Mouse (Mus musculus) liver, embryonic 14.5 days (tissue): Measurements from ENCODE around the gene Strada. TPM values are rescaled to one million over a fixed set of nuclear protein-coding genes. Genes with fewer than 3 reads are reported as not detected.
A peak's percentile ranks its signal among the peaks of the same experiment; 100 is the strongest.

Experiments used
- ATAC-seq: fragments of 200-750 bp; cut with Nextera tagmentation; 2 replicates; pipeline ENCODE4 v1.8.0; 2017; ENCODE audit warnings: moderate number of reproducible peaks, mild to moderate bottlenecking, moderate library complexity; ENCODE audit not compliant: insufficient read depth
- DNase-seq, 3 experiments: peaks; one replicate each; pipeline ENCODE4 v3.0.0-alpha.2; 2012 to 2013; ENCODE audit warnings: low read depth in 3 of 3, low spot score in 3 of 3
- H3K27ac ChIP-seq: fragments of 300-500 bp; sonication (generic); 2 replicates; pipeline ENCODE4 v1.5.1; 2014; ENCODE audit warnings: moderate library complexity, mild to moderate bottlenecking, control low read depth, inconsistent platforms
- H3K27me3 ChIP-seq: fragments of 300-500 bp; sonication (generic); 2 replicates; pipeline ENCODE4 v1.6.1; 2014; ENCODE audit warnings: mild to moderate bottlenecking, low read length, moderate library complexity; ENCODE audit not compliant: control insufficient read depth, insufficient read depth
- H3K36me3 ChIP-seq: fragments of 300-500 bp; sonication (generic); replicated peaks from 2 replicates; pipeline ENCODE4 v1.6.1; 2014; ENCODE audit warnings: low read depth; ENCODE audit not compliant: control insufficient read depth, insufficient read depth
- H3K4me1 ChIP-seq, 2 experiments: fragments of 200-500 bp in 1 of 2; fragments of 300-500 bp in 1 of 2; sonication (generic) in 1 of 2; replicated peaks; 2 replicates each; pipeline ENCODE4 v1.6.1; 2012 to 2014; ENCODE audit warnings: antibody characterized with exemption in 1 of 2, inconsistent platforms in 1 of 2, low read length in 1 of 2; ENCODE audit not compliant: control insufficient read depth in 2 of 2, insufficient read depth in 2 of 2
- H3K4me2 ChIP-seq: fragments of 300-500 bp; sonication (generic); 2 replicates; pipeline ENCODE4 v1.6.1; 2014; ENCODE audit warnings: low read depth, mild to moderate bottlenecking, control low read depth, moderate library complexity
- H3K4me3 ChIP-seq, 2 experiments: fragments of 200-500 bp in 1 of 2; fragments of 300-500 bp in 1 of 2; sonication (generic) in 1 of 2; 2 replicates each; pipeline ENCODE4 v1.5.1; 2012 to 2014; ENCODE audit warnings: low read depth in 2 of 2, low read length in 2 of 2, mild to moderate bottlenecking in 2 of 2, control low read depth in 1 of 2, inconsistent platforms in 1 of 2, moderate library complexity in 1 of 2; ENCODE audit not compliant: insufficient read depth in 1 of 2
- H3K9ac ChIP-seq: fragments of 300-500 bp; sonication (generic); replicated peaks from 2 replicates; pipeline ENCODE4 v1.6.1; 2014; ENCODE audit warnings: mild to moderate bottlenecking, control low read depth, moderate library complexity
- H3K9me3 ChIP-seq: fragments of 300-500 bp; sonication (generic); 2 replicates; pipeline ENCODE4 v1.6.1; 2016; ENCODE audit warnings: low read length, mixed read lengths; ENCODE audit not compliant: control insufficient read depth
- CTCF ChIP-seq: IDR thresholded peaks from 2 replicates; pipeline ENCODE4 v1.5.1; 2016; ENCODE audit warnings: antibody characterized with exemption, low read depth, control low read depth
- EP300 ChIP-seq: IDR thresholded peaks from 2 replicates; pipeline ENCODE4 v1.6.1; 2016; ENCODE audit warnings: antibody characterized with exemption, low read depth
- WGBS: fragments of 180-500 bp; shearing (Covaris S2); extraction: QIAGEN DNeasy Blood & Tissue Kit; methylation state at CpG from one replicate; pipeline ENCODE4 v1.1.7; 2014; ENCODE audit not compliant: insufficient replicate concordance; 5-methylcytosine and 5-hydroxymethylcytosine counted together
- polyA plus RNA-seq, 2 experiments: library from polyadenylated mRNA; depleted of rRNA in 1 of 2; stranded (reverse) in 1 of 2; unstranded in 1 of 2; fragments of >200 nt; fragmentation: Nextera tagmentation in 1 of 2; extraction: Ambion mirVana in 1 of 2; gene quantifications; 2 replicates each; pipeline versions ENCODE4 v1.2.1 to v1.2.3; 2012 to 2014

The Strada gene
- polyA plus RNA-seq, 2 experiments: 6.9 to 9.1 TPM

GRCm38 (mm10) chr11:106216730-106217490 lies 14.9 kb upstream of the Strada start, which contains the start of gene Ddx42:
Ddx42 (plus strand) TSS chr11:106216926.
- Histone ChIP-seq H3K4me1 (peaks cover 17 to 19% of the 10 kb centered on the region in 2 experiments), H3K27ac (peak within 1 kb of the TSS; percentile 98), H3K36me3 (peaks cover under 1% of the 10 kb centered on the region), H3K9ac (peak within 1 kb of the TSS; percentile 95), H3K4me2 (peak within 1 kb of the TSS; percentile 90), H3K27me3 (no peaks in the 10 kb centered on the region), H3K9me3 (no peaks in the 10 kb centered on the region), H3K4me3 (peak within 1 kb of the TSS; percentile 90 to 96)
- DNase-seq (peak; percentile 89 to 92 (median 92)), ATAC-seq (peak; percentile 88)
- WGBS: under 1% methylated on average over 70 of the region's 70 CpGs
- TF ChIP-seq CTCF (peak; percentile 22; the same call in 1 of the 2 replicates), EP300 (no peak)

- TF ChIP-seq CTCF (no peak; the same call in 1 of the 2 replicates), EP300 (peak; percentile 68)
- peak within 1 kb of the TSS; percentile 95 for H3K9ac ChIP-seq
- under 1% methylated on average over 46 of the region's 46 CpGs for WGBS
- ATAC-seq: peak; percentile 93
- peaks cover 8% of the 10 kb centered on the region for H3K36me3 ChIP-seq
- DNase-seq: peak; percentile 97 to 98 (median 98)
- H3K9me3 ChIP-seq: no peaks in the 10 kb centered on the region
- peak within 1 kb of the TSS; percentile 98 for H3K27ac ChIP-seq
- no peaks in the 10 kb centered on the region for H3K27me3 ChIP-seq
- H3K4me3 ChIP-seq: peak within 1 kb of the TSS; percentile 90 to 96
- peak within 1 kb of the TSS; percentile 90 for H3K4me2 ChIP-seq
- H3K4me1 ChIP-seq: peaks cover 17 to 19% of the 10 kb centered on the region in 2 experiments
These were observed 14.2 kb upstream of the Strada start, which contains the start of gene Ccdc47 for GRCm38 (mm10) chr11:106215927-106216729. Ccdc47 (minus strand) TSS chr11:106216344.

GRCm38 (mm10) chr11:106215450-106215859 lies 13.5 kb upstream of the Strada start:
- Histone ChIP-seq H3K27ac (peak overlapping the region; percentile 98), H3K4me1 (peaks cover 17 to 19% of the 10 kb centered on the region in 2 experiments), H3K9ac (peak overlapping the region; percentile 95), H3K36me3 (peaks cover 13% of the 10 kb centered on the region), H3K9me3 (no peaks in the 10 kb centered on the region), H3K4me2 (peak overlapping the region; percentile 90), H3K27me3 (no peaks in the 10 kb centered on the region), H3K4me3 (peak overlapping the region; percentile 90 to 96)
- DNase-seq: peak in 1 of 3 experiments; percentile 20
- ATAC-seq: no peak
- no peak for TF ChIP-seq CTCF
- no peak for TF ChIP-seq EP300
- 10% methylated on average over 7 of the region's 7 CpGs for WGBS

- H3K27ac ChIP-seq: peak overlapping the region; percentile 98
These were observed 12.9 kb upstream of the Strada start for GRCm38 (mm10) chr11:106214856-106215255.

More at GRCm38 (mm10) chr11:106214856-106215255, 12.9 kb upstream of the Strada start:
- peaks cover 18% of the 10 kb centered on the region for H3K36me3 ChIP-seq
- ATAC-seq (no peak), DNase-seq (no peak)
- no peaks in the 10 kb centered on the region for H3K9me3 ChIP-seq
- no peaks in the 10 kb centered on the region for H3K27me3 ChIP-seq
- peaks cover 17 to 19% of the 10 kb centered on the region in 2 experiments for H3K4me1 ChIP-seq
- WGBS: 77% methylated on average over 5 of the region's 5 CpGs
- peak overlapping the region; percentile 90 for H3K4me2 ChIP-seq
- peak overlapping the region; percentile 95 for H3K9ac ChIP-seq
- peak overlapping the region; percentile 90 to 96 for H3K4me3 ChIP-seq
- TF ChIP-seq EP300 (no peak), CTCF (no peak)
